Comparison of ENCODE assay signal across 8 mouse cellular contexts in genomic region chr12:84285593-84285968, GRCm38 (mm10). TPM values are rescaled to one million over a fixed set of nuclear protein-coding genes. Genes with fewer than 3 reads are reported as not detected.
DNase-seq lines count a peak whose midpoint lies in the region; ATAC-seq lines count a peak whose summit lies in the region.

No protein-coding gene starts in this region.

- DNase-seq in kidney, adult 11 months = peak; percentile 19
- no peak for DNase-seq in kidney, postnatal 4 days
- DNase-seq in c-Kit-positive CD71-negative TER-119-negative erythroid progenitor cells, embryonic 14.5 days (ENCODE audit: low read depth) = peak; percentile 20
- no peak for DNase-seq in midbrain, embryonic 11.5 days (ENCODE audit: low spot score, missing footprints)
- no peak for DNase-seq in urinary bladder, postnatal 10 days (ENCODE audit: low spot score)
- no peak for DNase-seq in thymus, postnatal 36 days
- DNase-seq in layer of hippocampus, postnatal 14 days (ENCODE audit: low spot score in 2 of 2) = no peak

- H3K4me3 ChIP-seq in hindbrain, embryonic 13.5 days = peak overlapping the region; percentile 57
- peak overlapping the region; percentile 47 for H3K4me3 ChIP-seq in midbrain, embryonic 11.5 days (ENCODE audit: low read depth, low read length)

- peaks cover 11% of the 10 kb centered on the region for H3K4me1 ChIP-seq in hindbrain, embryonic 13.5 days (replicated peaks)
- H3K4me1 ChIP-seq in midbrain, embryonic 11.5 days (ENCODE audit: control insufficient read depth, insufficient read depth, low read length) = peaks cover 9% of the 10 kb centered on the region

- H3K9me3 ChIP-seq in hindbrain, embryonic 13.5 days = no peaks in the 10 kb centered on the region
- no peaks in the 10 kb centered on the region for H3K9me3 ChIP-seq in midbrain, embryonic 11.5 days (ENCODE audit: control insufficient read depth, low read length)

- ATAC-seq in hindbrain, embryonic 13.5 days (ENCODE audit: low FRiP score) = 0 out of 2 replicates have a peak, but pooled peaks have one; percentile 21
- no peak for ATAC-seq in midbrain, embryonic 11.5 days (ENCODE audit: low FRiP score)

- no peaks in the 10 kb centered on the region for H3K36me3 ChIP-seq in hindbrain, embryonic 13.5 days
- no peaks in the 10 kb centered on the region for H3K36me3 ChIP-seq in midbrain, embryonic 11.5 days (ENCODE audit: control insufficient read depth, insufficient read depth, low read length)

- peak overlapping the region; percentile 67 for H3K4me2 ChIP-seq in hindbrain, embryonic 13.5 days
- H3K4me2 ChIP-seq in midbrain, embryonic 11.5 days = peak overlapping the region; percentile 66

- WGBS in hindbrain, embryonic 13.5 days = 38% methylated on average over 8 of the region's 8 CpGs
- 39% methylated on average over 8 of the region's 8 CpGs for WGBS in midbrain, embryonic 11.5 days

- no peaks in the 10 kb centered on the region for H3K27me3 ChIP-seq in hindbrain, embryonic 13.5 days
- H3K27me3 ChIP-seq in midbrain, embryonic 11.5 days (ENCODE audit: control insufficient read depth, insufficient read depth, low read length) = no peaks in the 10 kb centered on the region

- peak overlapping the region; percentile 30; the same call in 1 of the 2 replicates for H3K27ac ChIP-seq in hindbrain, embryonic 13.5 days
- no peak overlapping the region for H3K27ac ChIP-seq in midbrain, embryonic 11.5 days (ENCODE audit: low read depth, low read length)

- peak overlapping the region; percentile 72 for H3K9ac ChIP-seq in hindbrain, embryonic 13.5 days
- H3K9ac ChIP-seq in midbrain, embryonic 11.5 days (ENCODE audit: low read length) = peak overlapping the region; percentile 74

RNA-seq across cellular contexts. Expression of gene Ptgr2, which starts 0.5 kb away (rescaled TPM):
- 14.2 and 15.1 TPM in 2 replicates for polyA plus RNA-seq in hindbrain, embryonic 13.5 days (2015; fragmentation: Nextera tagmentation; extraction: Ambion mirVana)
- polyA plus RNA-seq in midbrain, embryonic 11.5 days (2014; fragmentation: Nextera tagmentation; extraction: Ambion mirVana) = 18.6 and 18.8 TPM in 2 replicates
- 10 to 100 TPM; 38.9 to 39.4 TPM for total RNA-seq in layer of hippocampus, postnatal 14 days (2021)

RNA-seq across cellular contexts. Expression of gene Zfp410, which starts 31.1 kb away (rescaled TPM):
- polyA plus RNA-seq in hindbrain, embryonic 13.5 days (2015; fragmentation: Nextera tagmentation; extraction: Ambion mirVana) = 84.3 and 88.3 TPM in 2 replicates
- polyA plus RNA-seq in midbrain, embryonic 11.5 days (2014; fragmentation: Nextera tagmentation; extraction: Ambion mirVana) = 121 and 122 TPM in 2 replicates
- 10 to 100 TPM; 35.9 to 39.0 TPM for total RNA-seq in layer of hippocampus, postnatal 14 days (2021)

Comparison
In these comparisons a context has a peak if more than half of its experiments do, and no peak if none do; other contexts are left out.
1. DNase-seq: peak in kidney, adult 11 months (single experiment) and c-Kit-positive CD71-negative TER-119-negative erythroid progenitor cells, embryonic 14.5 days (single experiment); none in kidney, postnatal 4 days (0 of 2), midbrain, embryonic 11.5 days (single experiment), urinary bladder, postnatal 10 days (single experiment), thymus, postnatal 36 days (0 of 2) and layer of hippocampus, postnatal 14 days (0 of 2).